Mouse (Mus musculus) MN1 (cell line): Measurements from ENCODE around the gene Ccdc15.

ENCODE experiments used
- DNase-seq: peaks from one replicate; pipeline ENCODE4 v3.0.0-alpha.2; 2016; ENCODE audit warnings: low spot score

Ccdc15 gene

GRCm38 (mm10) chr9:37232201-37233195 is 115.7 kb downstream of the Ccdc15 start:
- no peak for DNase-seq

- no peak for DNase-seq
Observed at GRCm38 (mm10) chr9:37230486-37231195, 117.6 kb downstream of the Ccdc15 start.

DNA sequence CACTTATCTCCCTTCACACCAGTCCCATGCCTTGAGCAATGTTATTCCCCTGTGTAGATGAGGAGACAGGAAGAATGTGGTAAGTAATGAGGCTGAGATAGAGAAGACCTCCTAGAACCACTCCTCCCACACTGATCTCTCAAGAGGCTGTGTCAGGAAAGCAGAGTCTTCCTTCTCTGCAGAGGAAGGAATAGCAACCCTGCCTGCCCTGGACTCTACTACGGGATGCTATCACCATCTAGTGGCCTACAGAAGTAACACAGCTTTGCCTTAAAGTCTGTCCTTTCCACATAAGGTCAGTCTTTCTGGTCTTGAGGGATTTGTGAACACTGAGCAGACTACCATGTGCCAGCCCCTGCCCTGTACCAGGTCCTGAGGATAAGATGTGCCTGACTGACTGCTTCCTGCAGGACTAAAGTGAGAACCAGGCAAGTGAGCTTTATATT is 118.3 kb downstream of the Ccdc15 start:
- peak; percentile 62 for DNase-seq
